Mouse (Mus musculus) adrenal gland, adult 2 months (tissue): Measurements from ENCODE around the gene Figla. TPM values are rescaled to one million over a fixed set of nuclear protein-coding genes. Genes with fewer than 3 reads are reported as not detected.

ENCODE experiments used
- DNase-seq: peaks from one replicate; pipeline ENCODE4 v3.0.0; 2021
- polyA plus RNA-seq: library from polyadenylated mRNA; depleted of rRNA; stranded (reverse); fragments of >200 nt; gene quantifications from 2 replicates; pipeline ENCODE4 v1.2.3, GENCODE M21; 2012; rRNA removed
- total RNA-seq, 2 experiments: library from RNA; stranded (reverse); gene quantifications; 2 replicates each; pipeline ENCODE4 v1.2.3; 2021

Figla gene
- total and polyA plus RNA-seq, 3 experiments, result not detected

GRCm38 (mm10) chr6:86069856-86070255, 53.9 kb downstream of the Figla start:
- DNase-seq, result no peak

DNA sequence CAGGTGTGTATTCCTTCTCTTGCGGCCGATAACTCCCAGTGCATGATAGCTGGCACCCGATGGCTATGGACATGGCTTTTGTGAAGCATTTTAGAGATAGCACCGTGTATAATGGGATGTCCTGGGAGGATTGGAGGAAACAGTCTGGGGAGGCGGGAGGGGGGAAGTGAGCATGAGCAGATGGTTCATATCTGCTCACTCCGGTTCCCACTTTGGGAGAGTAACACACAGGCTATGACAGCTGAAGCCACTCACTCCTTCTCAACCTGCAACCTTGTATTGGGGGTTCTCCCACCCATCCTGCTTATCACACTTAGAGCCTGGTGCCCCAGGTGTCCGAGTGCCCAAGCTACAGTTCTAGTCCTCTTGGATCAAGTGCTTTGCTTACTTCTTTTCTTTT, 54.3 kb downstream of the Figla start:
- DNase-seq, result no peak

Other genes with a start within 250 kb of the Figla start
- 1 to 10 TPM in 1 of 2 experiments, under 1 TPM in 1; 0.81 to 2.8 TPM for gene Nat8f6, start 195.2 kb upstream of the Figla start, total RNA-seq
- 0.87 and 1.4 TPM in 2 replicates for gene Nat8f6, start 195.2 kb upstream of the Figla start, polyA plus RNA-seq
- gene Nat8f5, start 195.2 kb upstream of the Figla start, total RNA-seq, result 1 to 10 TPM; 5.7 to 9.7 TPM
- gene Nat8f5, start 195.2 kb upstream of the Figla start, polyA plus RNA-seq, result 1.1 and 2.3 TPM in 2 replicates
- 1 to 10 TPM; 1.8 to 8.2 TPM for gene Nat8, start 184.1 kb upstream of the Figla start, total RNA-seq
- gene Nat8, start 184.1 kb upstream of the Figla start, polyA plus RNA-seq, result 2.3 and 3.3 TPM in 2 replicates
- gene Nat8f2, start 147.0 kb upstream of the Figla start, total RNA-seq, result 1 to 10 TPM; 2.0 to 3.7 TPM
- gene Nat8f2, start 147.0 kb upstream of the Figla start, polyA plus RNA-seq, result 0.12 and 0.15 TPM in 2 replicates
- gene Nat8f4, start 111.3 kb upstream of the Figla start, total RNA-seq, result 10 to 100 TPM in 1 of 2 experiments, 1 to 10 TPM in 1; 8.4 to 15.5 TPM
- gene Nat8f4, start 111.3 kb upstream of the Figla start, polyA plus RNA-seq, result 6.8 and 8.5 TPM in 2 replicates
- gene Tprkb, start 104.3 kb upstream of the Figla start, total RNA-seq, result 10 to 100 TPM; 37.1 to 55.2 TPM
- gene Tprkb, start 104.3 kb upstream of the Figla start, polyA plus RNA-seq, result 23.3 and 26.4 TPM in 2 replicates
- 10 to 100 TPM; 39.2 to 43.6 TPM for gene Nat8f1, start 100.5 kb upstream of the Figla start, total RNA-seq
- 43.5 and 85.2 TPM in 2 replicates for gene Nat8f1, start 100.5 kb upstream of the Figla start, polyA plus RNA-seq
- 100 to 1,000 TPM in 1 of 2 experiments, 10 to 100 TPM in 1; 82.3 to 174 TPM for gene Dusp11, start 54.5 kb upstream of the Figla start, total RNA-seq
- 73.5 and 104 TPM in 2 replicates for gene Dusp11, start 54.5 kb upstream of the Figla start, polyA plus RNA-seq
- 1 to 10 TPM in 1 of 2 experiments, under 1 TPM in 1; 0.78 to 1.6 TPM for gene Add2, start 12.5 kb downstream of the Figla start, total RNA-seq
- gene Add2, start 12.5 kb downstream of the Figla start, polyA plus RNA-seq, result 1.7 and 1.9 TPM in 2 replicates
- gene Tgfa, start 179.1 kb downstream of the Figla start, total RNA-seq, result 10 to 100 TPM; 15.0 to 18.2 TPM
- gene Tgfa, start 179.1 kb downstream of the Figla start, polyA plus RNA-seq, result 33.2 and 49.0 TPM in 2 replicates